Comparison of ENCODE assay signal across 25 mouse cellular contexts in the genomic region with DNA sequence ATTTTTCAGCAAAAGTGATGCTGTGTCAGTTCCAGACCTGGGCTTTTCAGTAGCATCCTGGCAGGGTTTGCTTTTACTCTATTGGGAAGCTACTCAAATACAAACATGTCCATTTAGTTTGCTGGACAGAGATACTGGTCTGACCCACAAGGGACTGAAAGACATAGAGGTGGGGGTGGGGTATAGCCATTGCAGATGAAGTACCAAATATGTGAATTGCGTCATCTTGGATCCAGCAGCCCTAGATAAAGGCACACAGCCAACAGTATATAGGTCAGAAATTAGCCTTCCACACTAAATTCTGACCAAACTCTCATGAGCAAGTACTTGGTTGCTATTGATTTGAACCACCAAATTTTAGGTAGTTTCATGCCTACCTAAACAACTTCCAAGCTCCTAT. TPM values are rescaled to one million over a fixed set of nuclear protein-coding genes. Genes with fewer than 3 reads are reported as not detected.
DNase-seq lines count a peak whose midpoint lies in the region; ATAC-seq and TF ChIP-seq lines count a peak whose summit lies in the region.
"Had no signal": no experiment of that assay in that cellular context is flagged by ENCODE, and none has a peak within 500 bp of the region (broad histone marks: within the 10 kb centered on the region; RNA-seq: fewer than 3 reads in every experiment).

No protein-coding gene starts in this region.

- H3K9ac ChIP-seq in liver, adult 2 months (ENCODE audit: low read depth, low read length) = no peak overlapping the region
- H3K9ac ChIP-seq in liver, postnatal 0 days (replicated peaks) = no peak overlapping the region
- no peak overlapping the region for H3K9ac ChIP-seq in lung, embryonic 16.5 days (ENCODE audit: low read length)
- H3K9ac ChIP-seq: embryonic facial prominence, embryonic 12.5 days; forebrain, embryonic 13.5 days; forebrain, embryonic 15.5 days; forebrain, postnatal 0 days had no signal

- TF ChIP-seq CTCF in liver, adult 2 months (IDR thresholded peaks at IDR 0.05; ENCODE audit: low read depth, low read length) = no peak
- TF ChIP-seq CTCF in liver, postnatal 0 days (IDR thresholded peaks at IDR 0.05; ENCODE audit: low read depth) = no peak

- no peaks in the 10 kb centered on the region for H3K79me2 ChIP-seq in liver, adult 2 months (ENCODE audit: control insufficient read depth, insufficient read depth, low read length)

- TF ChIP-seq EP300 in liver, postnatal 0 days (IDR thresholded peaks at IDR 0.05; ENCODE audit: low read depth) = no peak

- no peak overlapping the region for H3K27ac ChIP-seq in liver, adult 2 months (replicated peaks; ENCODE audit: insufficient read depth, low read depth, low read length)
- no peak overlapping the region for H3K27ac ChIP-seq in liver, postnatal 0 days (ENCODE audit: low read depth)
- H3K27ac ChIP-seq in lung, embryonic 16.5 days (ENCODE audit: low read length) = no peak overlapping the region
- H3K27ac ChIP-seq: embryonic facial prominence, embryonic 10.5 days; embryonic facial prominence, embryonic 12.5 days; forebrain, embryonic 13.5 days; forebrain, embryonic 15.5 days had no signal

- no peak for ATAC-seq in liver, postnatal 0 days
- ATAC-seq in lung, embryonic 16.5 days (ENCODE audit: low read depth) = peak; percentile 62; the same call in 1 of the 2 replicates
- ATAC-seq: activated CD4-positive, CD25-positive, alpha-beta regulatory T cell, adult 4 months; forebrain, embryonic 13.5 days; forebrain, embryonic 15.5 days; forebrain, postnatal 0 days; Patski had no signal

- H3K4me2 ChIP-seq in liver, postnatal 0 days (ENCODE audit: low read depth, low read length) = no peak overlapping the region
- no peak overlapping the region for H3K4me2 ChIP-seq in lung, embryonic 16.5 days (ENCODE audit: low read depth, low read length)
- H3K4me2 ChIP-seq: embryonic facial prominence, embryonic 12.5 days; forebrain, embryonic 13.5 days; forebrain, embryonic 15.5 days had no signal

- no peak for TF ChIP-seq POLR2A in liver, adult 2 months (IDR thresholded peaks at IDR 0.05; ENCODE audit: extremely low read depth, insufficient read depth, low read length)

- H3K27me3 ChIP-seq in liver, adult 2 months (ENCODE audit: control insufficient read depth, insufficient read depth, low read length) = no peaks in the 10 kb centered on the region
- H3K27me3 ChIP-seq in liver, postnatal 0 days (ENCODE audit: insufficient read depth, low read length) = no peaks in the 10 kb centered on the region
- no peaks in the 10 kb centered on the region for H3K27me3 ChIP-seq in lung, embryonic 16.5 days (ENCODE audit: control insufficient read depth, insufficient read depth, low read depth, low read length)
- H3K27me3 ChIP-seq: embryonic facial prominence, embryonic 12.5 days; forebrain, embryonic 13.5 days; forebrain, embryonic 15.5 days had no signal

- no peaks in the 10 kb centered on the region for H3K4me1 ChIP-seq in liver, adult 2 months (ENCODE audit: control insufficient read depth, insufficient read depth, low read length)
- H3K4me1 ChIP-seq in liver, postnatal 0 days (ENCODE audit: insufficient read depth) = no peaks in the 10 kb centered on the region
- no peaks in the 10 kb centered on the region for H3K4me1 ChIP-seq in lung, embryonic 16.5 days (replicated peaks; ENCODE audit: control insufficient read depth, insufficient read depth, low read length)
- H3K4me1 ChIP-seq: embryonic facial prominence, embryonic 10.5 days; embryonic facial prominence, embryonic 12.5 days; forebrain, embryonic 13.5 days; forebrain, embryonic 15.5 days had no signal

- H3K36me3 ChIP-seq in liver, adult 2 months (ENCODE audit: control insufficient read depth, insufficient read depth, low read length) = no peaks in the 10 kb centered on the region
- no peaks in the 10 kb centered on the region for H3K36me3 ChIP-seq in liver, postnatal 0 days (replicated peaks; ENCODE audit: insufficient read depth, low read length)
- no peaks in the 10 kb centered on the region for H3K36me3 ChIP-seq in lung, embryonic 16.5 days (ENCODE audit: control insufficient read depth, insufficient read depth, low read length)
- H3K36me3 ChIP-seq: embryonic facial prominence, embryonic 10.5 days; embryonic facial prominence, embryonic 12.5 days; forebrain, embryonic 15.5 days had no signal

- H3K9me3 ChIP-seq in liver, postnatal 0 days (ENCODE audit: low read length) = no peaks in the 10 kb centered on the region
- no peaks in the 10 kb centered on the region for H3K9me3 ChIP-seq in lung, embryonic 16.5 days (ENCODE audit: control insufficient read depth, low read length)
- H3K9me3 ChIP-seq: embryonic facial prominence, embryonic 10.5 days; embryonic facial prominence, embryonic 12.5 days; forebrain, embryonic 13.5 days; forebrain, embryonic 15.5 days had no signal

- peak; percentile 2 for DNase-seq in liver, adult 2 months (ENCODE audit: extremely low read depth, low read depth, low spot score)
- no peak for DNase-seq in liver, postnatal 0 days
- DNase-seq in lung, postnatal 36 days = no peak
- DNase-seq in 3T3-L1 (ENCODE audit: low read depth, low spot score) (peak; percentile 51), adipocyte (ENCODE audit: low spot score) (peak; percentile 63)
- DNase-seq in gastrocnemius, postnatal 25 days = no peak
- no peak for DNase-seq in cerebellum, postnatal 36 days
- DNase-seq: adrenal gland, adult 2 months; adrenal gland, postnatal 10 days; adrenal gland, postnatal 25 days; cerebellum, adult 11 months; cerebellum, adult 18-20 months; cerebellum, adult 8-10 months; cerebellum, adult 9-11 months; cerebellum, postnatal 14 days; forebrain, postnatal 0 days had no signal

- H3K4me3 ChIP-seq in liver, adult 2 months (ENCODE audit: insufficient read depth, low read depth, low read length) = no peak overlapping the region
- no peak overlapping the region for H3K4me3 ChIP-seq in liver, postnatal 0 days (ENCODE audit: low read depth, low read length)
- no peak overlapping the region for H3K4me3 ChIP-seq in lung, embryonic 16.5 days (ENCODE audit: low read length)
- H3K4me3 ChIP-seq: embryonic facial prominence, embryonic 10.5 days; embryonic facial prominence, embryonic 12.5 days; forebrain, embryonic 13.5 days; forebrain, embryonic 15.5 days had no signal

- WGBS in liver, adult 2 months = 27% methylated on average over 1 of the region's 1 CpGs
- WGBS in liver, postnatal 0 days (ENCODE audit: insufficient replicate concordance) = 72% methylated on average over 1 of the region's 1 CpGs
- 63% methylated on average over 1 of the region's 1 CpGs for WGBS in lung, embryonic 16.5 days

RNA-seq across cellular contexts. Expression of a gene that starts 14.8 kb away (rescaled TPM):
- total RNA-seq in liver, adult 2 months (2014; rRNA removed) = 0.20 and 0.46 TPM in 2 replicates
- polyA plus RNA-seq in liver, adult 2 months (2012; rRNA removed) = 0.30 and 1.4 TPM in 2 replicates
- polyA plus RNA-seq in liver, postnatal 0 days (2015; fragmentation: Nextera tagmentation; extraction: Ambion mirVana) = 0.75 and 0.81 TPM in 2 replicates
- polyA plus RNA-seq in lung, embryonic 16.5 days (2015; fragmentation: Nextera tagmentation; extraction: Ambion mirVana) = 19.8 and 22.7 TPM in 2 replicates
- total RNA-seq in gastrocnemius, postnatal 25 days (2021) = 1 to 10 TPM; 5.7 to 8.1 TPM
- total RNA-seq: MEL had no signal
- polyA plus RNA-seq: activated CD4-positive, CD25-positive, alpha-beta regulatory T cell, adult 4 months; C2C12; Patski had no signal

Comparison
In these comparisons a context has a peak if more than half of its experiments do, and no peak if none do; other contexts are left out.
1. DNase-seq: peak in liver, adult 2 months (single experiment), 3T3-L1 (single experiment) and adipocyte (single experiment); none in liver, postnatal 0 days (single experiment), lung, postnatal 36 days (single experiment), gastrocnemius, postnatal 25 days (single experiment) and cerebellum, postnatal 36 days (0 of 2).